Mouse (Mus musculus) kidney, embryonic 16.5 days (tissue): ENCODE measurements at regions not wholly inside any gene's neighbourhood (a gene's known extent, or its start where the extent isn't known, plus 50 kb on each side); places are given as distances from the start of the nearest gene placed in this dataset.

ENCODE experiments used
- ATAC-seq: fragments of 200-750 bp; cut with Nextera tagmentation; 2 replicates; pipeline ENCODE4 v1.8.0; 2017; ENCODE audit warnings: moderate TSS enrichment; ENCODE audit not compliant: low FRiP score, low TSS enrichment
- H3K27ac ChIP-seq: fragments of 300-500 bp; sonication (generic); 2 replicates; pipeline ENCODE4 v1.5.1; 2014; ENCODE audit warnings: low read length
- H3K27me3 ChIP-seq: fragments of 300-500 bp; sonication (generic); 2 replicates; pipeline ENCODE4 v1.6.1; 2014; ENCODE audit warnings: low read length, control low read depth, mixed read lengths; ENCODE audit not compliant: insufficient read depth
- H3K36me3 ChIP-seq: fragments of 300-500 bp; sonication (generic); 2 replicates; pipeline ENCODE4 v1.6.1; 2014; ENCODE audit warnings: low read length, control low read depth, mixed read lengths; ENCODE audit not compliant: insufficient read depth
- H3K4me1 ChIP-seq: fragments of 300-500 bp; sonication (generic); 2 replicates; pipeline ENCODE4 v1.6.1; 2014; ENCODE audit warnings: low read length, control low read depth, mixed read lengths; ENCODE audit not compliant: insufficient read depth
- H3K4me2 ChIP-seq: fragments of 300-500 bp; sonication (generic); replicated peaks from 2 replicates; pipeline ENCODE4 v1.6.1; 2014; ENCODE audit warnings: low read depth, low read length
- H3K4me3 ChIP-seq: fragments of 300-500 bp; sonication (generic); 2 replicates; pipeline ENCODE4 v1.5.1; 2014; ENCODE audit warnings: mild to moderate bottlenecking, low read length
- H3K9ac ChIP-seq: fragments of 300-500 bp; sonication (generic); replicated peaks from 2 replicates; pipeline ENCODE4 v1.6.1; 2014; ENCODE audit warnings: low read length
- H3K9me3 ChIP-seq: fragments of 300-500 bp; sonication (generic); 2 replicates; pipeline ENCODE4 v1.6.1; 2016; ENCODE audit warnings: low read length, control low read depth
- WGBS: fragments of 180-500 bp; shearing (Covaris S2); extraction: QIAGEN DNeasy Blood & Tissue Kit; methylation state at CpG from one replicate; pipeline ENCODE4 v1.1.7; 2014; 5-methylcytosine and 5-hydroxymethylcytosine counted together

DNA sequence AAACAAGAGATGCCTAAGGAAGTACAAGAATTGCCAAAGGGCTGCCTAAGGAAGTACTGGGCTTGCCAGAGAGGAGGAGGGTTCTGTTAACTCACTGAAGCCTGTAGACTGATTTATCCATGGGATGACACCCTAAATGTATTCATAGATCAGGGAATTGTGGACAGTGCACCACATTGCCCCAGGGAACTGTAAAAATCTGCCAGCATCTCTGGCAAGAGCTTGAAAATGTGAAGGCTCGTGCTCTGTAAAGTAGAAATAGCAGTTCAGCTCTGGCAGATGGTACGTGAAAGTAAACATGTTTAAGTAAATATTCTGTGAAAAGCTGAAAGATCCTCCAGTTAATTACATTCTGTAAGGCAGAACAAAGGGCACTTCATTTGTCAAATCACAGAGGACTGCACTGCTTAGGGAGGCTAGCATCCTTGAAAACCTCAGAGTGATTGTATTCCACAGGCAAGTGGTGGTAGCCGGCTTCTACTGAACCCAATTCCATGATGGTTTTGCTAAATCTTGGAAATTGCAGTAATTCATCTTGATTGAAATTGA lies 445.9 kb upstream of the Grin3a start:
- Histone ChIP-seq H3K27me3 (no peaks in the 10 kb centered on the region), H3K4me2 (no peak overlapping the region), H3K36me3 (no peaks in the 10 kb centered on the region), H3K27ac (no peak overlapping the region), H3K4me1 (no peaks in the 10 kb centered on the region), H3K9me3 (no peaks in the 10 kb centered on the region), H3K9ac (no peak overlapping the region), H3K4me3 (no peak overlapping the region)
- ATAC-seq: no peak
- 54% methylated on average over 3 of the region's 3 CpGs for WGBS

DNA sequence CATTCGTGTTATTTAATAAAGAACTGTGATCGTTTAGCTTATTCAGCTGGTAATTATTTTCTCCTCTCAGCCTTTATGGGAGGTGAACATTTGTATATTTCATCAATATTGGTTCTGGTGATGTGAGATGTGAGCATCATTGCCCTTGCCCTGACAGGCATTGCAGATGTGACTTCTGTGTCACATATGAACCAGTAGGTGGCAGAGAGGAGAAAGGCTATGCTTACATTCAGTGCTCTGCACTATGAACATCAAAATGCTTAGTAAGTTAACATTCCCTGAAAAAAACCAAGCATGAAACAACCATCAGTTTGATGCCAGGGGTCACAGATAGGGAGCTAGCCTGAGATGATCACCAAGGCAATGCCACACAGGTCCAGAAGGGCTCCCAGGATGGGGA lies 441.1 kb upstream of the Grin3a start:
- Histone ChIP-seq H3K4me2 (no peak overlapping the region), H3K36me3 (no peaks in the 10 kb centered on the region), H3K9me3 (no peaks in the 10 kb centered on the region), H3K9ac (no peak overlapping the region), H3K27ac (no peak overlapping the region), H3K4me1 (no peaks in the 10 kb centered on the region), H3K4me3 (no peak overlapping the region), H3K27me3 (no peaks in the 10 kb centered on the region)
- no peak for ATAC-seq
- 85% methylated on average over 2 of the region's 2 CpGs for WGBS

DNA sequence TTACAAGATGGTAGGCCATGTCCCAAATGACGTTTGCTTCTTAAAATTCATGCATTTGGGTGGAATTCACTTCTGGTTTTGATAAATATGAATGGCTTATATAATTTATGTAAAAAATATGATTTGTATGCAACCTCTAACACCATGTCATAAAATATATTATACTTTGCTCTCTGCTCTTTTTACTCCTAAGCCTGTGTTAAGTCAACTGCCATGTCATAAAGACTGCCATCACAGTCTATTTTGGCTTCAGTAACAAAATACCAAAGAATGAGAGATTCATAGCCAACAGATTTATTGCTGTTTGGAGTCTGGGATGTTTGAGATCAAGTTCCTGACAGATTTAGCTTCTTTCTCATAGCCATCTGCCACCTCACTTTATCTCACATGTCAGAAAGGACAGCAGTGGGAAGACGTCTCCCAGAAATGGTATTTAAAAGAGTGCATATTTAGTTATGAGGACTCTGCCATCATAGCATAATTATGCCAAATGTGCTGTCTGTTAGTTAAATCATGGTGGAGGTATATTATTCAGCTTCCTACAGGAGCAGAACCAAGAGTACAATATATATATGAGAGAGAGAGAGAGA lies 413.6 kb upstream of the Grin3a start:
- Histone ChIP-seq H3K27ac (no peak overlapping the region), H3K9ac (no peak overlapping the region), H3K36me3 (no peaks in the 10 kb centered on the region), H3K27me3 (no peaks in the 10 kb centered on the region), H3K4me1 (no peaks in the 10 kb centered on the region), H3K9me3 (no peaks in the 10 kb centered on the region), H3K4me2 (no peak overlapping the region), H3K4me3 (no peak overlapping the region)
- WGBS: 42% methylated on average over 2 of the region's 2 CpGs
- ATAC-seq: no peak

GRCm38 (mm10) chr4:50242042-50242441 lies 396.5 kb upstream of the Grin3a start:
- Histone ChIP-seq H3K9ac (no peak overlapping the region), H3K4me3 (no peak overlapping the region), H3K4me1 (no peaks in the 10 kb centered on the region), H3K27ac (no peak overlapping the region), H3K27me3 (no peaks in the 10 kb centered on the region), H3K4me2 (no peak overlapping the region), H3K36me3 (no peaks in the 10 kb centered on the region), H3K9me3 (no peaks in the 10 kb centered on the region)
- ATAC-seq: no peak
- 65% methylated on average over 1 of the region's 1 CpGs for WGBS

DNA sequence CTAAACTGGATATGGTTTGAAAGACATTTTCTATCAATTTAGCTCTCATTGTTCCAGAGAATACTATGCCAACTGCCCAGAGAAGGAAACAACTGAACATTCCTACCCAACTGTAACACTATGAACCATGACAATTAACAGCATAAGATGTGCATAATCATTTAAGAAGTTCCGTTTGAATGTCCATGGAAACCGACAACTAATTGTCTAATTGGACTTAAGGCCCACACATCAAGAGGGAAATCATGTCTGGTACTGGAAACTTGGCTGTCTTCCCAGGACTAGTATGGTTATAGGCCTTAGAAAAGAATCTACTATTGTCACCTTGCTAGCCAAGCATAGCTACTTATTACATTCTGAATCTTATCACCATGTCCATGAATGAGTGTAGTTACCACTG lies 395.4 kb upstream of the Grin3a start:
- WGBS: 89% methylated on average over 2 of the region's 2 CpGs
- Histone ChIP-seq H3K4me2 (no peak overlapping the region), H3K4me1 (no peaks in the 10 kb centered on the region), H3K27me3 (no peaks in the 10 kb centered on the region), H3K9me3 (no peaks in the 10 kb centered on the region), H3K9ac (no peak overlapping the region), H3K36me3 (no peaks in the 10 kb centered on the region), H3K27ac (no peak overlapping the region), H3K4me3 (no peak overlapping the region)
- no peak for ATAC-seq

- Histone ChIP-seq H3K4me1 (no peaks in the 10 kb centered on the region), H3K36me3 (no peaks in the 10 kb centered on the region), H3K27me3 (no peaks in the 10 kb centered on the region), H3K4me3 (no peak overlapping the region), H3K4me2 (no peak overlapping the region), H3K9ac (no peak overlapping the region), H3K9me3 (no peaks in the 10 kb centered on the region), H3K27ac (no peak overlapping the region)
- WGBS: 93% methylated on average over 2 of the region's 2 CpGs
- ATAC-seq: no peak
Observed at GRCm38 (mm10) chr4:50239386-50239785, 393.8 kb upstream of the Grin3a start.

DNA sequence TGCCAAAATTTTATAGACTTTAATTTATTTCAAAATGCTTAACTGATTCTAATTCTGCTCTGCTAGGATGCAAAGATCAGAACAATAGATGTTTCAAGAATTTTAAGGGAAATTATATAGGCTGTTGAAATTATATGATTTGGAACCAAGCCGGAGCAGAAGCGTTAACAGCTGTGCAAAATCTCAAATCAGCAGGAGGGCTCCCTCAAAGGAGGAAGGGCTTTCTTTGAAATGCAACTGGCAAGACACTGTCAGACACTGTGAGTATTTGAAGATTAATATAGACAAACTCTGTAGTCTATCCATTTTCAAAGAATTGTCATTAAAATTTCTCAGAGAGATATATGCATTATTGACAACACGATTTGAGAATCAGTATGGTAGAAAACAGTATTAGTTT lies 389.9 kb upstream of the Grin3a start:
- no peaks in the 10 kb centered on the region for H3K9me3 ChIP-seq
- H3K9ac ChIP-seq: no peak overlapping the region
- ATAC-seq: no peak

GRCm38 (mm10) chr4:50203348-50203747 lies 357.8 kb upstream of the Grin3a start:
- Histone ChIP-seq H3K4me3 (no peak overlapping the region), H3K9me3 (no peaks in the 10 kb centered on the region), H3K9ac (no peak overlapping the region), H3K4me1 (no peaks in the 10 kb centered on the region), H3K36me3 (no peaks in the 10 kb centered on the region), H3K4me2 (no peak overlapping the region), H3K27me3 (no peaks in the 10 kb centered on the region), H3K27ac (no peak overlapping the region)
- ATAC-seq: no peak
- 51% methylated on average over 3 of the region's 3 CpGs for WGBS

More for the DNA sequence above, 389.9 kb upstream of the Grin3a start:
- Histone ChIP-seq H3K27me3 (no peaks in the 10 kb centered on the region), H3K27ac (no peak overlapping the region), H3K4me2 (no peak overlapping the region), H3K4me3 (no peak overlapping the region), H3K36me3 (no peaks in the 10 kb centered on the region), H3K4me1 (no peaks in the 10 kb centered on the region)
- 85% methylated on average over 3 of the region's 3 CpGs for WGBS

DNA sequence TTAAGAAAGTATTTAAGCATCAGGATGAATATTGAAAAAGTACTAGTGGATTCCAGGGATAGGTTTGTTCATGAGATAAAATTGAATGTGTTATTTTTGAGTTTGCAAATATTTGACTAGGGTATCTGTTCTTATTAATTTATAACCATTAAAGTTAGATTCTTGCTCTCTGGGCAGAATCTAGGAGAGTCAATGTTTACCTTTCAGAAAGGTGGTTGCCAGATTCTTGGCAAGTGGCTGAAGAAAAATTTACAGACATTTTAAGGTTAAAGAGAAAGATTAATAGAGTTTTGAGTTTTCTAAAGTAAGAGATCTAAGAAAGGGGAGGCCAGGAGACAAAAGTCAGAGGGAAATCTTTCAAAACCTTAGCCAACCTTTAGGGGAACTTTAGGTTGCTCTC lies 331.7 kb upstream of the Grin3a start:
- Histone ChIP-seq H3K4me2 (no peak overlapping the region), H3K9ac (no peak overlapping the region), H3K4me1 (no peaks in the 10 kb centered on the region)

DNA sequence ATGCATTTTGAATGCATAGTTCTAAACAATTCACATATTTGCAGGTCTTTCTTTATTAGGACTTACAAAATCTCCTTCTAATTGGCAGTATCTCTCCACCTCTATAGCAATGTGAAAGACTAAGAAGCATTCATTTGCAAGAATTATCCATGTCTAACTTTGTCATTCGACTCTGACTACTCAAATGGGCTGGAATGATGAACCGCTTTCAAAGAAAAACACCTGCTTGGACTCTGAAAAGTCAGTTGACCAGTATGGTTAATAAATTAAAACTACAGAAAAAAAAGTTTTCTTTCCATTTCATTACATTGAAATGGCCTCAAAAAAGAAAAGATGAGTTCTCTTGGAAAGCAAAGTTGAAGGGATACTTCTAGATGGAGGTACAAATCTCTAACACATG lies 331.1 kb upstream of the Grin3a start:
- no peak for ATAC-seq
- Histone ChIP-seq H3K27me3 (no peaks in the 10 kb centered on the region), H3K4me2 (no peak overlapping the region), H3K4me3 (no peak overlapping the region), H3K27ac (no peak overlapping the region), H3K9ac (no peak overlapping the region), H3K9me3 (no peaks in the 10 kb centered on the region), H3K4me1 (no peaks in the 10 kb centered on the region), H3K36me3 (no peaks in the 10 kb centered on the region)
- WGBS: 79% methylated on average over 2 of the region's 2 CpGs

More for the DNA sequence above, 331.7 kb upstream of the Grin3a start:
- no peaks in the 10 kb centered on the region for H3K36me3 ChIP-seq
- no peaks in the 10 kb centered on the region for H3K27me3 ChIP-seq
- no peak for ATAC-seq
- H3K27ac ChIP-seq: peak overlapping the region; percentile 29; the same call in 1 of the 2 replicates
- no peak overlapping the region for H3K4me3 ChIP-seq
- no peaks in the 10 kb centered on the region for H3K9me3 ChIP-seq
